Mouse (Mus musculus): ENCODE results near the gene Zfp462. TPM values are rescaled to one million over a fixed set of nuclear protein-coding genes. Genes with fewer than 3 reads are reported as not detected.

The Zfp462 gene
- total RNA-seq, 2 experiments from 2014 or later = 20.9 to 27.4 TPM

GRCm38 (mm10) chr4:55041106-55041730, 96.4 kb downstream of the Zfp462 start:
- peak overlapping the region; percentile 54; the same call in 1 of the 2 replicates for H3K27ac ChIP-seq
- intact Hi-C loops (cut with DNase I) = no loop called here
- H3K4me3 ChIP-seq = no peak overlapping the region
- no peak for DNase-seq
- TF ChIP-seq CTCF (IDR thresholded peaks at IDR 0.05) = no peak

- intact Hi-C loops (cut with DNase I) = no loop called here
- no peak overlapping the region for H3K4me3 ChIP-seq
- no peak for TF ChIP-seq CTCF (IDR thresholded peaks at IDR 0.05)
- peak overlapping the region; percentile 54; the same call in 1 of the 2 replicates for H3K27ac ChIP-seq
- DNase-seq = no peak
Measured at GRCm38 (mm10) chr4:55042573-55042972, 97.7 kb downstream of the Zfp462 start.

- Histone ChIP-seq H3K27ac (no peak overlapping the region), H3K4me3 (no peak overlapping the region)
- DNase-seq = no peak
- intact Hi-C loops (cut with DNase I) = no loop called here
- no peak for TF ChIP-seq CTCF (IDR thresholded peaks at IDR 0.05)
Measured at GRCm38 (mm10) chr4:55047266-55047665, 102.4 kb downstream of the Zfp462 start.

GRCm38 (mm10) chr4:55049938-55050610, 105.2 kb downstream of the Zfp462 start:
- H3K4me3 ChIP-seq = no peak overlapping the region
- no peak for TF ChIP-seq CTCF (IDR thresholded peaks at IDR 0.05)
- no peak overlapping the region for H3K27ac ChIP-seq
- intact Hi-C loops (cut with DNase I) = no loop called here
- DNase-seq = no peak

- Histone ChIP-seq H3K27ac (no peak overlapping the region), H3K4me3 (no peak overlapping the region)
- TF ChIP-seq CTCF (IDR thresholded peaks at IDR 0.05) = no peak
- no peak for DNase-seq
- intact Hi-C loops (cut with DNase I) = no loop called here
Measured at GRCm38 (mm10) chr4:55051345-55051744, 106.5 kb downstream of the Zfp462 start.

- no peak for TF ChIP-seq CTCF (IDR thresholded peaks at IDR 0.05)
- intact Hi-C loops (cut with DNase I) = no loop called here
- no peak for DNase-seq
- Histone ChIP-seq H3K4me3 (no peak overlapping the region), H3K27ac (no peak overlapping the region)
Measured at GRCm38 (mm10) chr4:55052686-55053085, 107.8 kb downstream of the Zfp462 start.

GRCm38 (mm10) chr4:55057666-55058455, 113.0 kb downstream of the Zfp462 start:
- intact Hi-C loops (cut with DNase I) = no loop called here
- H3K4me3 ChIP-seq = no peak overlapping the region
- no peak for DNase-seq
- H3K27ac ChIP-seq = peak overlapping the region; percentile 21; the same call in 1 of the 2 replicates
- no peak; the same call in 1 of the 2 replicates for TF ChIP-seq CTCF (IDR thresholded peaks at IDR 0.05)

GRCm38 (mm10) chr4:55058901-55059300, 114.1 kb downstream of the Zfp462 start:
- TF ChIP-seq CTCF (IDR thresholded peaks at IDR 0.05) = no peak
- intact Hi-C loops (cut with DNase I) = no loop called here
- no peak overlapping the region for H3K4me3 ChIP-seq
- H3K27ac ChIP-seq = no peak overlapping the region
- no peak for DNase-seq

- DNase-seq = peak; percentile 31
- Histone ChIP-seq H3K27ac (peak overlapping the region; percentile 28), H3K4me3 (no peak overlapping the region)
- TF ChIP-seq CTCF (IDR thresholded peaks at IDR 0.05) = no peak
- intact Hi-C loops (cut with DNase I) = no loop called here
Measured at GRCm38 (mm10) chr4:55066341-55067170, 121.7 kb downstream of the Zfp462 start.

GRCm38 (mm10) chr4:55071535-55071934, 126.7 kb downstream of the Zfp462 start:
- no peak for DNase-seq
- no peak overlapping the region for H3K4me3 ChIP-seq
- H3K27ac ChIP-seq = no peak overlapping the region
- intact Hi-C loops (cut with DNase I) = no loop called here
- no peak for TF ChIP-seq CTCF (IDR thresholded peaks at IDR 0.05)

- peak overlapping the region; percentile 77 for H3K27ac ChIP-seq
- intact Hi-C loops (cut with DNase I) = no loop called here
- TF ChIP-seq CTCF (IDR thresholded peaks at IDR 0.05) = no peak
Measured at GRCm38 (mm10) chr4:55077133-55077889, 132.5 kb downstream of the Zfp462 start.

More at GRCm38 (mm10) chr4:55077133-55077889, 132.5 kb downstream of the Zfp462 start:
- peak; percentile 41 for DNase-seq
- peak overlapping the region; percentile 52 for H3K4me3 ChIP-seq

All from gastrocnemius, adult 2 months (tissue).